Mouse (Mus musculus) left cerebral cortex, postnatal 25 days (tissue): ENCODE data around the gene Polr3h. TPM values are rescaled to one million over a fixed set of nuclear protein-coding genes. Genes with fewer than 3 reads are reported as not detected.

Experiments
- DNase-seq, 2 experiments: peaks; one replicate each; pipeline ENCODE4 v3.0.0; 2022; ENCODE audit warnings: low spot score in 2 of 2, mixed read lengths in 1 of 2
- intact Hi-C: fragments of 180-260 bp; cut with DNase I; formaldehyde crosslinking; loops from one replicate; pipeline ENCODE4 v1.15.1; 2025
- total RNA-seq, 2 experiments: library from RNA; stranded (reverse); gene quantifications; 2 replicates each; pipeline ENCODE4 v1.2.3; 2021

The Polr3h gene
- total RNA-seq, 2 experiments from 2014 or later = 49.8 to 56.5 TPM

GRCm38 (mm10) chr15:81885418-81885934 lies 40.6 kb downstream of the Polr3h start:
- no peak for DNase-seq
- intact Hi-C loops = no loop called here

- DNase-seq = no peak
- intact Hi-C loops = no loop called here
Measured at GRCm38 (mm10) chr15:81882348-81882747, 43.7 kb downstream of the Polr3h start.

- DNase-seq = peak; percentile 86 to 96
Measured at GRCm38 (mm10) chr15:81879531-81880401, 46.3 kb downstream of the Polr3h start.

GRCm38 (mm10) chr15:81872262-81873136 lies 53.5 kb downstream of the Polr3h start, which contains the start of gene Aco2:
Gene Aco2, plus strand, starts transcription at chr15:81872309.
- intact Hi-C loops = loop anchor here (5.0 kb wide), 1 partner anchor 35 kb away; no protein-coding TSS in a partner anchor

More at GRCm38 (mm10) chr15:81879531-81880401, 46.3 kb downstream of the Polr3h start:
- intact Hi-C loops = loop anchor here (1.0 to 5.0 kb wide), 2 partner anchors 12 to 43 kb away; no protein-coding TSS in a partner anchor

GRCm38 (mm10) chr15:81871604-81872261 lies 54.3 kb downstream of the Polr3h start, which contains the start of gene Phf5a:
Gene Phf5a, minus strand, starts transcription at chr15:81871911.
- intact Hi-C loops = loop anchor here (5.0 kb wide), 1 partner anchor 36 kb away; no protein-coding TSS in a partner anchor
- peak; percentile 89 to 94 for DNase-seq

More at GRCm38 (mm10) chr15:81872262-81873136, 53.5 kb downstream of the Polr3h start, which contains the start of gene Aco2:
- peak; percentile 100 for DNase-seq

- no peak for DNase-seq
- intact Hi-C loops = loop anchor here (5.0 kb wide), 1 partner anchor 37 kb away; no protein-coding TSS in a partner anchor
Measured at GRCm38 (mm10) chr15:81869985-81870384, 56.1 kb downstream of the Polr3h start.

GRCm38 (mm10) chr15:81864238-81864637 lies 61.8 kb downstream of the Polr3h start:
- intact Hi-C loops = no loop called here
- DNase-seq = no peak

- peak in 1 of 2 experiments; percentile 39 for DNase-seq
- intact Hi-C loops = no loop called here
Measured at GRCm38 (mm10) chr15:81860471-81861135, 65.4 kb downstream of the Polr3h start.

- intact Hi-C loops = loop anchor here (1.0 kb wide), 1 partner anchor 23 kb away; no protein-coding TSS in a partner anchor
- peak; percentile 89 to 98 for DNase-seq
Measured at GRCm38 (mm10) chr15:81859330-81860255, 66.4 kb downstream of the Polr3h start.

GRCm38 (mm10) chr15:81858517-81859329 lies 67.3 kb downstream of the Polr3h start, which contains the start of gene Tob2:
Gene Tob2, minus strand, starts transcription at chr15:81858796.
- peak; percentile 70 to 85 for DNase-seq
- intact Hi-C loops = loop anchor here (1.0 kb wide), 1 partner anchor 22 kb away; no protein-coding TSS in a partner anchor

GRCm38 (mm10) chr15:81858138-81858516 lies 67.9 kb downstream of the Polr3h start:
- intact Hi-C loops = no loop called here
- peak; percentile 92 to 94 for DNase-seq

GRCm38 (mm10) chr15:81857724-81858116 lies 68.3 kb downstream of the Polr3h start:
- DNase-seq = no peak
- intact Hi-C loops = loop anchor here (2.0 kb wide), 1 partner anchor 47 kb away; no protein-coding TSS in a partner anchor

GRCm38 (mm10) chr15:81856938-81857723 lies 68.9 kb downstream of the Polr3h start:
- intact Hi-C loops = loop anchor here (2.0 kb wide), 1 partner anchor 46 kb away; no protein-coding TSS in a partner anchor
- peak in 1 of 2 experiments; percentile 49 for DNase-seq

GRCm38 (mm10) chr15:81856030-81856790 lies 69.8 kb downstream of the Polr3h start:
- peak; percentile 87 to 95 for DNase-seq
- intact Hi-C loops = loop anchor here (2.0 kb wide), 1 partner anchor 45 kb away; no protein-coding TSS in a partner anchor

- no peak for DNase-seq
- intact Hi-C loops = no loop called here
Measured at GRCm38 (mm10) chr15:81853081-81853480, 73.0 kb downstream of the Polr3h start.
